Mouse (Mus musculus) liver, embryonic 11.5 days (tissue): ENCODE measurements at regions not wholly inside any gene's neighbourhood (a gene's known extent, or its start where the extent isn't known, plus 50 kb on each side); places are given as distances from the start of the nearest gene placed in this dataset.

Source experiments
- ATAC-seq: fragments of 200-750 bp; cut with Nextera tagmentation; replicated peaks from 2 replicates; pipeline ENCODE4 v1.8.0; 2017; ENCODE audit warnings: moderate number of reproducible peaks, mild to moderate bottlenecking, moderate TSS enrichment, moderate library complexity; ENCODE audit not compliant: low FRiP score
- DNase-seq: peaks from one replicate; pipeline ENCODE4 v3.0.0-alpha.2; 2017; ENCODE audit warnings: low spot score
- H3K27ac ChIP-seq: fragments of 300-500 bp; sonication (generic); 2 replicates; pipeline ENCODE4 v1.5.1; 2014; ENCODE audit warnings: mild to moderate bottlenecking, low read depth, low read length, control low read depth
- H3K27me3 ChIP-seq: fragments of 300-500 bp; sonication (generic); replicated peaks from 2 replicates; pipeline ENCODE4 v1.6.1; 2014; ENCODE audit warnings: low read length, mixed read lengths; ENCODE audit not compliant: control insufficient read depth, insufficient read depth
- H3K36me3 ChIP-seq: fragments of 300-500 bp; sonication (generic); 2 replicates; pipeline ENCODE4 v1.6.1; 2014; ENCODE audit warnings: mild to moderate bottlenecking, low read length, moderate library complexity, mixed read lengths; ENCODE audit not compliant: control insufficient read depth, insufficient read depth
- H3K4me1 ChIP-seq: fragments of 300-500 bp; sonication (generic); replicated peaks from 2 replicates; pipeline ENCODE4 v1.6.1; 2014; ENCODE audit warnings: low read length, mixed read lengths; ENCODE audit not compliant: control insufficient read depth, insufficient read depth
- H3K4me2 ChIP-seq: fragments of 300-500 bp; sonication (generic); 2 replicates; pipeline ENCODE4 v1.6.1; 2014; ENCODE audit warnings: mild to moderate bottlenecking, control low read depth, moderate library complexity
- H3K4me3 ChIP-seq: fragments of 300-500 bp; sonication (generic); 2 replicates; pipeline ENCODE4 v1.5.1; 2014; ENCODE audit warnings: low read depth, low read length, control low read depth
- H3K9ac ChIP-seq: fragments of 300-500 bp; sonication (generic); 2 replicates; pipeline ENCODE4 v1.6.1; 2014; ENCODE audit warnings: low read depth, low read length, control low read depth
- H3K9me3 ChIP-seq: fragments of 300-500 bp; sonication (generic); 2 replicates; pipeline ENCODE4 v1.6.1; 2016; ENCODE audit warnings: low read length, inconsistent platforms, mixed read lengths; ENCODE audit not compliant: control insufficient read depth
- WGBS: fragments of 180-500 bp; shearing (Covaris S2); extraction: QIAGEN DNeasy Blood & Tissue Kit; methylation state at CpG from one replicate; pipeline ENCODE4 v1.1.7; 2014; 5-methylcytosine and 5-hydroxymethylcytosine counted together

DNA sequence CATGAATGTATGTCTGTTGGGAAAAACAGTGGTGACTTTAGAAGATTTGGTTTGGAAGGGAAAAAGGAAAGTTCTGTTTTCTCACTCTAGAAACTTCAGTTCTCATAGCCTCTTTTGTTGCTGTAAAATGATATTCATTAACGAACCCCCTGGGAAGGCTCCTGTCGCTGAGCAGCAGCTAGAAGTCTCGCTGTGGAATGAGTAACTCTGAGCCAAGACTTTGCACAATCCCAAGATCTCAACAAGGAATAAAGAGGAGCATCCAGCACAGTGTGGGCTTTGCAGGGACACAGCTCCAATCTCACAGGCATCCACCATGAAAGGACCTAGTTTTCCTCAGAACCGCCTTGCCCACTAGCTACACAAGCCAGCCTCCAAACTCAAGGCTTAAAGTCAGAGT is 233.8 kb upstream of the Pabpc6 start:
- Histone ChIP-seq H3K27me3 (peaks cover 4% of the 10 kb centered on the region; the same call in 1 of the 2 replicates), H3K9ac (no peak overlapping the region), H3K4me2 (no peak overlapping the region), H3K9me3 (no peaks in the 10 kb centered on the region), H3K4me3 (no peak overlapping the region), H3K4me1 (no peaks in the 10 kb centered on the region), H3K27ac (no peak overlapping the region), H3K36me3 (no peaks in the 10 kb centered on the region)
- WGBS: 83% methylated on average over 4 of the region's 4 CpGs
- ATAC-seq (no peak), DNase-seq (no peak)

DNA sequence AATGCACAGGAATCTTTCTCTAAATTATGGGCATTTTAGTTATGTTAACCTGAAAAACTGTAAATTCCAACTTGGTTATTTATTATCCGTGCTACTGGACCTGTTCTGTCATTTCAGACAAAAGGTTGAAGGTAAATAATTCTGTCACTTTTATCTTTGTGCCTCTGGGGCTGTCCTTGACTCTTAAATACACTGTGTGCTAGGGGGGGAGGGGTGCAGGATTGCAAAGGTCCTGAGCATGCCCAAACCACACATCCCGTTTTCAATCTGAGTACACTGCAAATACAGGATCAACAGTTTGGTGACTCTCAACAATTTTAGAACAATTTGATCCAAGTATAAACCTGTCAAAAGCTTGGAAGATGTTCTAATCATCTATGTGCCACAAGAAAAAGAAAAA is 227.4 kb upstream of the Pabpc6 start:
- Histone ChIP-seq H3K36me3 (no peaks in the 10 kb centered on the region), H3K4me2 (no peak overlapping the region), H3K4me3 (no peak overlapping the region), H3K9me3 (no peaks in the 10 kb centered on the region), H3K9ac (no peak overlapping the region), H3K4me1 (0 out of 2 replicates have a peak, but pooled peaks cover 5% of the 10 kb centered on the region), H3K27me3 (no peaks in the 10 kb centered on the region), H3K27ac (no peak overlapping the region)
- ATAC-seq (no peak), DNase-seq (no peak)
- 42% methylated on average over 2 of the region's 2 CpGs for WGBS

DNA sequence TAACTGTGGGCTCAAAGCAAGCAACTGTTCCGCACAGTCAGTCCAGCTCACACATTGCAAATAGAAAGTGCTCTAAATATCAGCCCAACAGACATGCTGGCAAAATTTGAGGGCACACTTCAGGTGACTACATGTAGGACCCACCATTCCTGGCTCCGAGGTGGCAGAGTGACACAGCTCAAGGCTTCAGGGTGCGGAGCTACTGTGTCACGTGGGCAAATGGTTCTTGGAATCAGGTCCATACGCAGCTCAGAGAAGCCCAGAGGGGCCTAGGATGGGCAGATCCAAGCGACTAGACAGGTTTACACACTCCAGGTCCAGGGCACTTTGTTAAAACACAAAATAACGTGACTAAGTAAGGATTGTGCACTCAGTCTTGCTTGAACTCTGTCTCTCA is 226.2 kb upstream of the Pabpc6 start:
- DNase-seq (no peak), ATAC-seq (no peak)
- Histone ChIP-seq H3K9ac (no peak overlapping the region), H3K36me3 (no peaks in the 10 kb centered on the region), H3K4me1 (0 out of 2 replicates have a peak, but pooled peaks cover 5% of the 10 kb centered on the region), H3K4me3 (no peak overlapping the region), H3K9me3 (no peaks in the 10 kb centered on the region), H3K27ac (no peak overlapping the region), H3K27me3 (no peaks in the 10 kb centered on the region), H3K4me2 (no peak overlapping the region)
- WGBS: 78% methylated on average over 7 of the region's 7 CpGs

DNA sequence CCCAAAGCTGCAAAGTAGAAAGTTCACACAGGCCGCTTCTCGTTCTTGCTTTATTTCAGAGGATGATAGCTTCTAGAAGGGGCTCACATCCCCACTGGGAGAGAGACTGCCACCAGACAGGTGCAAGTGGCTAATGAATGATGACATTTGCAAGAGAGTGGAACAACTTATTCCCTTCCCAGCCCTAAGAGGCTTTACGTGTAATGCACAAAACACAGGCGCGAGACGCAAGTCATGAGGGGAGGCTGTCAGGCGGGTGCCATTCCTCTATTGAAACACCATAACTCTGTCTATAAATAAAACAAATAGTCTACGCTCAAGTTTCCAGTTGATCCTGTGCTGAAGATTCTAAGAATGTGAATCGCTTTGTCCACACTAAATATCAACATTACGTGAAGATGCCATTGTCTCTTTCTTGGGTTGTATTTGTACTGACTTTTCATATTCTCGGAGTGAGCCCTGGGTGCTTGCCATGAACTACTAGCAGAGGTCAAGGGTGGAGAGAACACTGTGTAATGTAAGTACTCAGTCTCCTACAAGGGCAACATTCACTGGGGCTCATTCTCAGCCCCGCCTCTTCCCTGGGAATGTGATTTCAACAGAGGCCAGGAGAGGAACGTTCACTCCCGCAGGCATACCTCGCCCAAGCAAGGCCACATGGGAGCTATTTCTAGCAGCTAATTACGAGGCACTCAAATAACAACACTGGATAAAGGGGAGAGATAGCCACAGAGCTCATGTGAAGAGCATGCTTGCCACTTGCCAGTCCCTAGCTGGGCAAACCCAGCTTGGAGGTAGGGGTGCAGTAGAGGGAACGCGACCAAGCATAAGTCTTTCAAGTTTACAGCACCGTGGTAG is 225.5 kb upstream of the Pabpc6 start:
- Histone ChIP-seq H3K4me2 (no peak overlapping the region), H3K36me3 (no peaks in the 10 kb centered on the region), H3K4me1 (0 out of 2 replicates have a peak, but pooled peaks cover 5% of the 10 kb centered on the region), H3K9ac (no peak overlapping the region), H3K9me3 (no peaks in the 10 kb centered on the region), H3K27ac (no peak overlapping the region), H3K27me3 (no peaks in the 10 kb centered on the region), H3K4me3 (no peak overlapping the region)
- WGBS: 80% methylated on average over 19 of the region's 19 CpGs
- ATAC-seq (no peak), DNase-seq (no peak)

GRCm38 (mm10) chr17:9893966-9894365 is 224.4 kb upstream of the Pabpc6 start:
- DNase-seq (no peak), ATAC-seq (no peak)
- Histone ChIP-seq H3K4me2 (no peak overlapping the region), H3K27me3 (no peaks in the 10 kb centered on the region), H3K4me1 (0 out of 2 replicates have a peak, but pooled peaks cover 5% of the 10 kb centered on the region), H3K9ac (no peak overlapping the region), H3K4me3 (no peak overlapping the region), H3K9me3 (no peaks in the 10 kb centered on the region), H3K27ac (no peak overlapping the region), H3K36me3 (no peaks in the 10 kb centered on the region)
- 50% methylated on average over 6 of the region's 6 CpGs for WGBS

DNA sequence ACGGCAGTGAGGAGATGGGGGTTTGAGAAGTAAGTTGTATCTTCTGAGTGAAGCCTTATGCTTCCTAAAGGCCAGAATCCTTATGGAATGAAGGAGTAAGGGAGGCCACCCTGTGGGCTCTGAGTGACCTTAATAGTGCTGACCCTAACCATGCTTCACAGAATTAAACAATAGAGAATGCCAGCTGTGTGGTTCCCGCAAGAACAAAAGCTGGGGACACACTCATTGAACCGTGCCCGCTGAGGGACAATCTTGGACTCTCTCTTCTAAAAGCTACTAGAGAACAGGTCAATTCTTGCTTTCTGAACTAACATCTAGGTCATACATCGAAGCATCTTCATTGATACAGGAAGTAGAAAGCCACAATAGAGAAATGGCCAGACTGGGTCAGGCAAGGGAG is 223.3 kb upstream of the Pabpc6 start:
- DNase-seq (no peak), ATAC-seq (no peak)
- no peak overlapping the region for H3K4me2 ChIP-seq
- 84% methylated on average over 5 of the region's 5 CpGs for WGBS
- H3K4me1 ChIP-seq: 0 out of 2 replicates have a peak, but pooled peaks cover 5% of the 10 kb centered on the region
- H3K27ac ChIP-seq: no peak overlapping the region
- no peaks in the 10 kb centered on the region for H3K27me3 ChIP-seq
- no peak overlapping the region for H3K4me3 ChIP-seq
- H3K9me3 ChIP-seq: no peaks in the 10 kb centered on the region
- no peak overlapping the region for H3K9ac ChIP-seq
- H3K36me3 ChIP-seq: no peaks in the 10 kb centered on the region

- no peak overlapping the region for H3K4me2 ChIP-seq
- H3K27me3 ChIP-seq: no peaks in the 10 kb centered on the region
- 78% methylated on average over 9 of the region's 9 CpGs for WGBS
- H3K9me3 ChIP-seq: no peaks in the 10 kb centered on the region
- H3K9ac ChIP-seq: no peak overlapping the region
- DNase-seq: no peak
- H3K4me1 ChIP-seq: 0 out of 2 replicates have a peak, but pooled peaks cover 5% of the 10 kb centered on the region
- H3K27ac ChIP-seq: no peak overlapping the region
- no peak overlapping the region for H3K4me3 ChIP-seq
- ATAC-seq: no peak
- H3K36me3 ChIP-seq: no peaks in the 10 kb centered on the region
These were observed 222.6 kb upstream of the Pabpc6 start for GRCm38 (mm10) chr17:9892141-9892540.

DNA sequence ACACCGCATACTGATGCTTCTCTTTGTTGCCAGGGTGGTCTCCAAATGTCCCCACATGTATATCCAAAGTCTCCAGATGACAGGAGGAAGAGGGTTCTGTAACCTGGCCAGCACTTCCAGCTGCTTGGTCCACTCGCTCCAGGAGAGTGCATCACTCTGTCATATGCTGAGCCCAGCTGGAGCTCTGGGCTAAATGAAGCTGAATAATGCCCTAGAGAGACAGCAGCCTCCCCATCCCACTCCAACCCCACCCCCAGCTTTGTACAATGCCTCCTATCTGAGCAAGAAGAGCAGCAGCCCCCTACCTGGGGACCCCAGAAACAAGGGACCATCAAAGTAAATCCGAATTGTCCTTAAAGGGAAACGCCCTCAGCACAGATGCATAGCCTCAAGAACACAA is 219.0 kb upstream of the Pabpc6 start:
- no peak overlapping the region for H3K4me2 ChIP-seq
- no peaks in the 10 kb centered on the region for H3K27me3 ChIP-seq
- H3K4me1 ChIP-seq: no peaks in the 10 kb centered on the region
- H3K9ac ChIP-seq: no peak overlapping the region
- no peaks in the 10 kb centered on the region for H3K36me3 ChIP-seq
- no peaks in the 10 kb centered on the region for H3K9me3 ChIP-seq
- 84% methylated on average over 4 of the region's 4 CpGs for WGBS
- H3K4me3 ChIP-seq: no peak overlapping the region
- H3K27ac ChIP-seq: no peak overlapping the region
- DNase-seq: no peak
- no peak for ATAC-seq

DNA sequence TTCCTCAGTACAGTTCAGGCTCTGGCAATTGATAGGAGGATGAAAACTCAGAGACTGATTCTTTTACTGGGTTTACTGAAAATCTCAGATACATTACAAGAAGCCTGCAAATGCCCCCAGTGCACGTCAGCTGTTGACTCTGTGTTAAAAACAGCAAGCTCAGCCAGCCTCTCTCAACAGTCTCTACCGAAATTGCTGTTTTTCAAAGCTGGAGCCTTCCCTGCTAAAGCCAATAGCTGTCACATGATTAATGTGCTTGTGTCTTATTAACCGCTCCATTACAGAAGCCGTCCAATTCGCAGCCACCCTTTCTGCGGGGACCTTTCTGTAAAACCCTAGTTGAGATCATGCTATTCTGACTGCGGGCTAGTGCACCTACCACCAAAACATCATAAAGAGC is 215.6 kb upstream of the Pabpc6 start:
- no peaks in the 10 kb centered on the region for H3K4me1 ChIP-seq
- H3K4me3 ChIP-seq: no peak overlapping the region
- 65% methylated on average over 7 of the region's 7 CpGs for WGBS
- H3K9me3 ChIP-seq: no peaks in the 10 kb centered on the region
- no peaks in the 10 kb centered on the region for H3K27me3 ChIP-seq
- no peak for DNase-seq
- no peak overlapping the region for H3K27ac ChIP-seq
- ATAC-seq: no peak
- H3K36me3 ChIP-seq: no peaks in the 10 kb centered on the region
- no peak overlapping the region for H3K9ac ChIP-seq
- no peak overlapping the region for H3K4me2 ChIP-seq
